Mouse (Mus musculus) hindbrain, embryonic 15.5 days (tissue): ENCODE results near the gene Qrich2. TPM values are rescaled to one million over a fixed set of nuclear protein-coding genes. Genes with fewer than 3 reads are reported as not detected.
"Not testable (repeated sequence)": the region's sequence is repeated elsewhere in the genome, so short reads cannot be mapped to it uniquely, and the experiment has no call there.

Source experiments
- ATAC-seq: fragments of 200-750 bp; cut with Nextera tagmentation; 2 replicates; pipeline ENCODE4 v1.8.0; 2017; ENCODE audit warnings: low read depth, moderate number of reproducible peaks, moderate TSS enrichment; ENCODE audit not compliant: low FRiP score
- H3K27ac ChIP-seq: fragments of 300-500 bp; sonication (generic); replicated peaks from 2 replicates; pipeline ENCODE4 v1.5.1; 2015; ENCODE audit warnings: mild to moderate bottlenecking, inconsistent platforms
- H3K27me3 ChIP-seq: fragments of 300-500 bp; sonication (generic); 2 replicates; pipeline ENCODE4 v1.6.1; 2015; ENCODE audit warnings: control low read depth, inconsistent platforms
- H3K36me3 ChIP-seq: fragments of 300-500 bp; sonication (generic); 2 replicates; pipeline ENCODE4 v1.6.1; 2015; ENCODE audit warnings: control low read depth, inconsistent platforms
- H3K4me1 ChIP-seq: fragments of 300-500 bp; sonication (generic); replicated peaks from 2 replicates; pipeline ENCODE4 v1.6.1; 2015; ENCODE audit warnings: control low read depth, inconsistent platforms
- H3K4me2 ChIP-seq: fragments of 300-500 bp; sonication (generic); 2 replicates; pipeline ENCODE4 v1.6.1; 2015; ENCODE audit warnings: moderate library complexity, mild to moderate bottlenecking, inconsistent platforms
- H3K4me3 ChIP-seq: fragments of 300-500 bp; sonication (generic); 2 replicates; pipeline ENCODE4 v1.5.1; 2015; ENCODE audit warnings: mild to moderate bottlenecking, inconsistent platforms
- H3K9ac ChIP-seq: fragments of 300-500 bp; sonication (generic); 2 replicates; pipeline ENCODE4 v1.6.1; 2015; ENCODE audit warnings: inconsistent platforms
- H3K9me3 ChIP-seq: fragments of 300-500 bp; sonication (generic); 2 replicates; pipeline ENCODE4 v1.6.1; 2016; ENCODE audit warnings: control low read depth, inconsistent platforms
- WGBS: fragments of 180-500 bp; shearing (Covaris S2); methylation state at CpG from one replicate; pipeline ENCODE4 v1.1.7; 2015; 5-methylcytosine and 5-hydroxymethylcytosine counted together
- polyA plus RNA-seq: library from polyadenylated mRNA; unstranded; fragments of >200 nt; fragmentation: Nextera tagmentation; extraction: Ambion mirVana; gene quantifications from 2 replicates; pipeline ENCODE4 v1.2.1, GENCODE M21; 2015

The Qrich2 gene
- polyA plus RNA-seq, 1 experiment from 2014 or later: 0.47 TPM

DNA sequence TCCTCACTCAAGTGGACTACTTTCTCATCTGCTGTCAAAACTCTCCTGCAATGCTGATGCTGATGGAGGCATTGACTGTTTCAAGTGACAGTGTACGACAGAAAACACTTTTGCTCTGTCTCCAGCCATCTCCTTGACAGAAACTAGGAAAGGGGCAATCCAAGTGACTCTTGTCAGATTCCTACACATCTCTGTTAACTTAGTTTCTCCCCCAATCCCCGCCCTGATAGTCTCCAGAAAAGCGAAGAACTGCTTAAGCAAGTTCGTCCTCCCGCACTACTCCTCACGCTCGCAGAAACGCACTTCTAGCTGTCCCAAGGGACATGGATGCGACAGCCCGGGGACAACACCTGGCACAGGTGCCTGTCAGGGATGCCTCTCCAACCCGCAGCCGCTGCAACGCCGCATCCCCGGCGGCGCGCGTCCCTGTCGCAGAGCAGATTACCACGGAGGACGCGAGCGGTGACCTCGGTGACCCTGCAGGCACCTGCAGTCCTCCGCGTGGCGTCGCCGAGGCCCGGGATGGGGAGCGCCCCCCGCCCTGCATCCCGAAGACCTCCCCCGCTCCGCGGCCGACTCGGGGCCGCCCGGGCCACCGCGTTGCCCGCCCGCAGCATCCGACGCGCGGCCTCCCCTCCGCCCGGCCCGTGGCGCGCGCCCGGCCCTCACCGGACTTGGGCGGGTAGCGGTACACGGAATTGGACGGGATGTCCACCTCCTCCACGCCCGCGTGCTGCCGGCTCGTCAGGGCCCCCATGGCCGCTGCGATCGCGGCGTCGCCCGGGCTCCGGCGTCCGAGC lies 53.8 kb downstream of the Qrich2 start:
- Histone ChIP-seq H3K4me1 (peaks cover 27% of the 10 kb centered on the region), H3K27me3 (no peaks in the 10 kb centered on the region), H3K36me3 (no peaks in the 10 kb centered on the region), H3K9me3 (no peaks in the 10 kb centered on the region), H3K27ac (peak overlapping the region; percentile 97), H3K9ac (peak overlapping the region; percentile 95), H3K4me3 (peak overlapping the region; percentile 92), H3K4me2 (peak overlapping the region; percentile 94)
- under 1% methylated on average over 64 of the region's 76 CpGs for WGBS
- peak; percentile 61 for ATAC-seq

DNA sequence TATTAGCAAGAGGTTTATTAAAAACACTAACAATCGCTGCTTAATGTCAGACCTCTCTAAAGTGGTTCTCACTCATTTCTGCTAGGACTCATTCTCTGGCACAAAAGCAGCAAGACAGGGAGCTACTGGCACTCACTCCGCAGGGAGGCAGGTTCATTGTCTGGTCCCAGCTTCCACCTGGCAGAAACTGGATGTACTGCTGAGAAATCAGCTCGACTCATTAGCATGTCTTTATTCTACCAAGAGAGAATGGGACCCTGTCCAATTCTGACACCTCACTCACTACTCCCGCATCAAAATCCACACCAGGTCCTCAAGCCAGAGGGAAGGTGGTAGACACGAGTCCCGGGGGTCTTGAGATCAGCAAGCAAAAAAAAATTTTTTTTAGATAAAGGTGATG lies 54.5 kb downstream of the Qrich2 start:
- Histone ChIP-seq H3K4me2 (peak overlapping the region; percentile 94), H3K27me3 (no peaks in the 10 kb centered on the region), H3K4me1 (peaks cover 27% of the 10 kb centered on the region), H3K4me3 (peak overlapping the region; percentile 92), H3K36me3 (no peaks in the 10 kb centered on the region), H3K9ac (peak overlapping the region; percentile 95), H3K9me3 (no peaks in the 10 kb centered on the region), H3K27ac (peak overlapping the region; percentile 97)
- ATAC-seq: no peak
- 7% methylated on average over 6 of the region's 6 CpGs for WGBS

DNA sequence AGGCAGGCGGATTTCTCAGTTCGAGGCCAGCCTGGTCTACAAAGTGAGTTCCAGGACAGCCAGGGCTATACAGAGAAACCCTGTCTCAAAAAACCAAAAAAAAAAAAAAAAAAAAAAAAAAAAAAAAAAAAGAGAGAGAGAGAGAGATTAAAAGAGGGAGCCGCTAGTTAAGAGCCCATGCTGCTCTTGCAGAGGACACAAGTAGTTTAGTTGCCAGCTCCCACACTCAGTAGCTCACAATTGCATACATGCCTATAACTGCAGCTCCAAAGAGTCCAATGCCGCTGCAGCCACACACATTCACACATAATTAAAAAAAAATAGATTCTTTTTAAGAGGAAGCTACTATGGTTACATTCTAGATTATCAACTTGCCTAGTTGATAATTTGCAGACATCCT lies 55.6 kb downstream of the Qrich2 start:
- Histone ChIP-seq H3K4me3 (0 out of 2 replicates have a peak overlapping the region, but pooled peaks have one; percentile 92), H3K4me1 (peaks cover 27% of the 10 kb centered on the region), H3K4me2 (peak overlapping the region; percentile 94)
- not testable (repeated sequence) for ATAC-seq, H3K36me3 ChIP-seq, H3K27ac ChIP-seq, H3K9ac ChIP-seq, H3K9me3 ChIP-seq, H3K27me3 ChIP-seq
- WGBS: 96% methylated on average over 4 of the region's 4 CpGs

DNA sequence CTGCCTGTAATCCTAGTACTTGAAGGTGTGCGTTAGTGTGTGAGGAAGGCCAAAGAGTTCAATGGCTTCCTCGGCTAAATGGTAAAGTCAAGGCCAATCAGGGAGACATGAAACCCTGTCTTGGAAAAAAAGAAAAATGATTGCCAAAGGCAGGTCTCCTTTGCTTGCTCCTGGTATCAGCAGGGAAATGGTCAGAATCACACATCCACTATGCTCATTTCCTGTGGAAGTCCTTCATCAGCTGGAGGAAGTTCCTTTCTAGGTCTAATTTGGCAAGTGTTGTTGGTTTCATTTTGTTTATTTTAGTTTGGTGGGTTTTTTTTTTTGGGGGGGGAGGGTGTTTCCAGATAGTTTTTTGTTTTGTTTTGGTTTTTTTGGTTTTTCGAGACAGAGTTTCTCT lies 57.0 kb downstream of the Qrich2 start:
- no peaks in the 10 kb centered on the region for H3K27me3 ChIP-seq
- no peak overlapping the region for H3K27ac ChIP-seq
- H3K9ac ChIP-seq: no peak overlapping the region
- H3K36me3 ChIP-seq: 0 out of 2 replicates have a peak, but pooled peaks cover 4% of the 10 kb centered on the region
- no peak overlapping the region for H3K4me2 ChIP-seq
- peaks cover 27% of the 10 kb centered on the region for H3K4me1 ChIP-seq
- WGBS: 92% methylated on average over 3 of the region's 3 CpGs
- no peaks in the 10 kb centered on the region for H3K9me3 ChIP-seq
- no peak overlapping the region for H3K4me3 ChIP-seq
- ATAC-seq: no peak

DNA sequence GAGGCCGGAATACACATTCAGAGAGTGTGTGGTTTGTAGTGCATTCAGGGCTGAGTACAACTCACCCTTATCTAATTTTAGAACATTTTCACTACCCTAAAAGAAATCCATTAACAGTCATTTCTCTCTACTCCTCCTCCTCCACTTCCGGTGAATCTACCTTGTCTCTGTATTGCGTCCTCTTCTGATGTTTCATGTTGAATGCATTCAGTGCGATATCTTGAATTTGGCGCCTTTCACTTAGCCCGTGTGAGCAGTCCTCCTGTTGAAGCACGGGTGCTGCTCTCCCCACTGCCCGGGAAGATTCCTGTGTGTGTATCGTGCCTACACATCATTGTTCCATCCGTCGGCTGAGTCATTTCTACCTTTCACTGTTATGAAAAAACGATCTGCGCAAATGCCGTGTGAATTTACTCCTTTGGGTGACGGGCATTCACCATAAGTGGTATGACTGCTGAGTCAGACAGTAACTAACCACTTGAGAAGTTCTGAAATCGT lies 59.8 kb downstream of the Qrich2 start:
- Histone ChIP-seq H3K4me3 (no peak overlapping the region), H3K36me3 (peaks cover 13% of the 10 kb centered on the region; the same call in 1 of the 2 replicates), H3K27ac (no peak overlapping the region), H3K4me1 (peaks cover 9% of the 10 kb centered on the region), H3K27me3 (no peaks in the 10 kb centered on the region), H3K9me3 (no peaks in the 10 kb centered on the region), H3K9ac (no peak overlapping the region), H3K4me2 (no peak overlapping the region)
- no peak for ATAC-seq
- WGBS: 94% methylated on average over 16 of the region's 16 CpGs

DNA sequence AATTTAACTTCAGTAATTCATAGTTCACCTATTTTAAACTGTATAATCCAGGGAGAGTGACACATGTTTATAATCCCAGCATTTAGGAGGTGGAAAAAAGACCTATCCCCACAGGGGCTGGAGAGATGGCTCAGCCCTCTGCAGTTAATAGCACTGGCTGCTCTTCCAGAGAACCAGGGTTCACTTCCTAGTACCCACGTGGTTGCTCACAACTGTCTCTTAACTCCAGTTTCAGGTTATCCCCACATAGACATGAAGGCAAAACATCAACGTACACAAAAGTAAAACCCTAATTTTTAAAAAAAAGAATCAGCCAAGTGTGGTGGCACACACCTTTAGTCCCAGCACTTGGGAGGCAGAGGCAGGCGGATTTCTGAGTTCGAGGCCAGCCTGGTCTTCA lies 60.4 kb downstream of the Qrich2 start:
- peaks cover 2% of the 10 kb centered on the region for H3K4me1 ChIP-seq
- no peak overlapping the region for H3K4me3 ChIP-seq
- no peaks in the 10 kb centered on the region for H3K9me3 ChIP-seq
- ATAC-seq: no peak
- no peak overlapping the region for H3K27ac ChIP-seq
- WGBS: 89% methylated on average over 4 of the region's 4 CpGs
- H3K9ac ChIP-seq: no peak overlapping the region
- H3K4me2 ChIP-seq: no peak overlapping the region
- H3K27me3 ChIP-seq: no peaks in the 10 kb centered on the region
- H3K36me3 ChIP-seq: peaks cover 13% of the 10 kb centered on the region; the same call in 1 of the 2 replicates

DNA sequence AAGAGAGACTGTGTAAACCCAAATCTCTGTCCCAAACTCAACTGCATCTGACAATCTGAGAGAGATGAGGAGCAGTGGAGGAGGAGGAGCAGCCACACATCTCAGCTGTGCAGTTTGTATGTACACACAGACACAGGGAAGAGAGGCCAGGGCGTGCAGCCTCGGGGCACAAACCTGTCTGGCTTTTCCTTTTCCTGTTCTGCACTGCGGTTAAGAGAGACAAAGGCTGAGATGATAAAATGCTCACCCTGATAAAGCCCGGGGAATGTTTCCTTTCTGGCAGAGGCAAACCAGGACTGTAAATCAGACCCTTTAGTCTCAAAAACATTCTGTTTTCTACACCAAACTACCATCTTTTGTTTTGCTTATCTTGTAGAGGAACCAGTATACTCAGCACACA lies 65.5 kb downstream of the Qrich2 start:
- Histone ChIP-seq H3K27ac (peak overlapping the region; percentile 28; the same call in 1 of the 2 replicates), H3K4me1 (0 out of 2 replicates have a peak, but pooled peaks cover 4% of the 10 kb centered on the region), H3K27me3 (no peaks in the 10 kb centered on the region), H3K9me3 (no peaks in the 10 kb centered on the region), H3K4me3 (no peak overlapping the region), H3K4me2 (no peak overlapping the region), H3K9ac (no peak overlapping the region), H3K36me3 (peaks cover 13% of the 10 kb centered on the region; the same call in 1 of the 2 replicates)
- no peak for ATAC-seq
- 68% methylated on average over 4 of the region's 4 CpGs for WGBS

DNA sequence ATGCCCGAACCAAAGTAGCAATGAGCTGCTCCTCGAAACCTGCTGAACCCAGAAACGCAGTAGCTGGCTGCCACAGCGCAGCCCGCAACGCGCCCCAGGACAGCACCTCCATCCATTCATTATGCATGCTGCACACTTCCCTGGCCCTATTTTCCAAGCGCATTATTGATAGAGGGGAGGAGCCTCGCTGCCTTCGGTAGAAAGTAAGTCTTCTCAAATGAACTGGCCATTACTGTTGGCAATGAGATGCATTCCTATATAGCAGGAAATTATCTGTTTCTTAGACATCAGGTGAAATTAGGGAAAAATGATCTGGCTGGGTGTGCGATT lies 67.7 kb downstream of the Qrich2 start:
- no peaks in the 10 kb centered on the region for H3K27me3 ChIP-seq
- H3K9me3 ChIP-seq: no peaks in the 10 kb centered on the region
- no peak overlapping the region for H3K9ac ChIP-seq
- 0 out of 2 replicates have a peak, but pooled peaks cover 4% of the 10 kb centered on the region for H3K4me1 ChIP-seq
- no peak overlapping the region for H3K4me3 ChIP-seq
- ATAC-seq: no peak
- no peak overlapping the region for H3K4me2 ChIP-seq
- H3K36me3 ChIP-seq: peaks cover 9% of the 10 kb centered on the region; the same call in 1 of the 2 replicates
- 67% methylated on average over 11 of the region's 11 CpGs for WGBS
- no peak overlapping the region for H3K27ac ChIP-seq

DNA sequence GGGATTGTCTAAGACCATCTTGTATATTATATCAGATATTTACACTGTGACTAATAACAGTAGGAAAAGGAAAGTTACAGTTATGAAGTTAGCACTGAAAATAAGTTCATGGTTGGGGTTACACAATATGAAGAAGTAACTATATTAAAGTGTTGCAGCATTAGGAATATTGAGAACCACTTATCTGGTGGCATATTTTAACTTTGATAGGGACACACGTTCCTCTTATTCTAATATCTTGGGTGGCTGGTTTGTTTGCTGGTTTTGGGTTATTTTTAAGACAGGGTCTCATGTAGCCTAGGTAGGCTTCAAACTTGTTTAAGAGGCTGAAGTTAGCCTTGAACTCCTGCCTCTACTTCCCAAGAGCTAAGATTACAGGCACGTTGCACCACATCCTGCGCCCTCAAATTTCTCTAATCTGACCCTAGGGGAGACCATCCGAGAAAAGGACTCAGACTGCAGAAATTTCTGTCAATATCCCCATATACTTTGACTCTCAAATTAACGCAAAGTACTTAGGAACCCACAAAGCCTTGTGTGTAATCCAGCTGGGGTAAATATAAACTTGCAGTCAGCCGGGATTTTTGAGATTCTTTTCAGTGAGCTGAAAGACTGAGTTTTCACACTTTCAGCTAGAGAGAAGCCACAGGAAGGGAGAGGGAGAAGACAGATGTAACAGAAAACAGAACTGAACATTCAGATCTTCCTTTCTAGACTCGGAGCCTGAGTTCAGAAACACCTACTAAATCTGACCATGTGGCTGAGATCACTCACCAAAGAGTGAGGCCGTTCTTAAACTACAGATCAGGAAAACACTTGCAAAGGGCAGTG lies 68.3 kb downstream of the Qrich2 start:
- Histone ChIP-seq H3K9me3 (no peaks in the 10 kb centered on the region), H3K27me3 (no peaks in the 10 kb centered on the region), H3K4me1 (0 out of 2 replicates have a peak, but pooled peaks cover 4% of the 10 kb centered on the region), H3K4me3 (no peak overlapping the region), H3K36me3 (0 out of 2 replicates have a peak, but pooled peaks cover 7% of the 10 kb centered on the region), H3K9ac (no peak overlapping the region), H3K27ac (no peak overlapping the region), H3K4me2 (no peak overlapping the region)
- no peak for ATAC-seq
- WGBS: 83% methylated on average over 8 of the region's 8 CpGs

DNA sequence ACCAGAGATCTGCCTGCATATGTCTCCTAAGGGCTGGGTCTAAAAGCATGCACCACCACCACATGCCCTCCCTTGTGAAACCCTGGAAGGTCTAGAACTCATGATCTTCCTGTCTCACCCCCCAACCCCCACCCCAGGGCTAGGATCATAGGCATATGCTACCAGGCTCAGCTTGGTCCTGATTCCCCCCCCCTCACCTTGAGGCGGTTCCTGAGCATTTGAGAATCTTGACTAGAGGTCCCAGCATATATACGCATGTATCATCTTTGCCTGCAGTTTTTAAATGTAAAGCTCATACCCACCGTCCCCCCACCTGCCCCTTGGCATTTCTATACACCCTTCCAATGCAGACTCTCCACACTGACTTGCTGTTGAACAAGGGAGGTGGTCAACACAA lies 69.1 kb downstream of the Qrich2 start:
- no peak for ATAC-seq
- Histone ChIP-seq H3K27ac (no peak overlapping the region), H3K4me3 (no peak overlapping the region)

DNA sequence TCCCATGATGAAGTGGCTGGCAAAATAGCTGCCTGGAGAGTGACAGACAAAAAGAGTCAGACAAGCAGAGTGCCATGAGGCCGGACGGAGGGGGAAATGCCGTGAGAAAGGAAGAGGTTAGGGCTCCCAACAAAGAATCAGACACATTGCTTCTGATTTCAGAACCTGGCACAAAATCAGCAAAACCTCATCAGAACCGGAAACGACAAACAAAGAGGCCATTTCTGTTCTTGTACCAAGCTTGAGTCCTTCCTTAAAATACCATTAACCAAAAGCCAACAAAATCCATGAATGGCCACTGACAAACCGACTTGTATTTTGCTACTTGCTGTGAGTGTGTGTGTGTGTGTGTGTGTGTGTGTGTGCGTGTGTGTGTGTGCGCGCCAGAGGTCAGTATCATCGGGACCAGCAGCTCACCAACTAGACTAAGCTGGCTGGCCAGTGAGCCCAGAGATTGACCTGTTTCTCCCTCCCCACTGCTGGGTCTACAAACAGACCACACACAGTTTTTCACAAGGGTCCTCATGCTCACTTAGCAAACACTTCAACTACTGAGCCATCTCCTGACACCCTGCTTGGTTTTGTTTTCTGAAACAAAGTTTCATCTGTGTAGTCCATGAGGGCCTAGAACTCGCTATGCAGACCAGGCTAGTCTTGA lies 69.6 kb downstream of the Qrich2 start:
- Histone ChIP-seq H3K36me3 (0 out of 2 replicates have a peak, but pooled peaks cover 7% of the 10 kb centered on the region), H3K27ac (no peak overlapping the region), H3K27me3 (no peaks in the 10 kb centered on the region), H3K9ac (no peak overlapping the region), H3K4me3 (no peak overlapping the region), H3K9me3 (no peaks in the 10 kb centered on the region), H3K4me2 (no peak overlapping the region), H3K4me1 (0 out of 2 replicates have a peak, but pooled peaks cover 4% of the 10 kb centered on the region)
- no peak for ATAC-seq
- WGBS: 89% methylated on average over 11 of the region's 11 CpGs

More for the DNA sequence above, 69.1 kb downstream of the Qrich2 start:
- Histone ChIP-seq H3K9ac (no peak overlapping the region), H3K36me3 (0 out of 2 replicates have a peak, but pooled peaks cover 7% of the 10 kb centered on the region), H3K4me1 (0 out of 2 replicates have a peak, but pooled peaks cover 4% of the 10 kb centered on the region), H3K9me3 (no peaks in the 10 kb centered on the region), H3K4me2 (no peak overlapping the region), H3K27me3 (no peaks in the 10 kb centered on the region)
- WGBS: 96% methylated on average over 3 of the region's 3 CpGs
